8 mouse cellular contexts compared by ENCODE assay signal in genomic region chr19:16955613-16956271, GRCm38 (mm10). TPM values are rescaled to one million over a fixed set of nuclear protein-coding genes. Genes with fewer than 3 reads are reported as not detected.
DNase-seq lines count a peak whose midpoint lies in the region; ATAC-seq lines count a peak whose summit lies in the region.

TSS of gene Prune2 (plus strand) at chr19:16956118.

- WGBS in embryonic facial prominence, embryonic 12.5 days = under 1% methylated on average over 36 of the region's 36 CpGs
- WGBS in limb, embryonic 13.5 days = under 1% methylated on average over 36 of the region's 36 CpGs
- WGBS in midbrain, embryonic 14.5 days = under 1% methylated on average over 36 of the region's 36 CpGs

- peak; percentile 11 to 24 for DNase-seq in left cerebral cortex, adult 18-20 months (ENCODE audit: low spot score in 2 of 2)
- no peak for DNase-seq in left cerebral cortex, adult 11 months (ENCODE audit: low spot score)
- DNase-seq in heart, adult 8-10 months (ENCODE audit: low spot score) = peak; percentile 59
- peak; percentile 15 for DNase-seq in kidney, adult 18-20 months
- peak; percentile 78 for DNase-seq in midbrain, embryonic 14.5 days
- peak; percentile 75 for DNase-seq in testis, postnatal 10 days (ENCODE audit: low spot score)

- peak within 1 kb of the TSS; percentile 8 for H3K9ac ChIP-seq in embryonic facial prominence, embryonic 12.5 days
- peak within 1 kb of the TSS; percentile 50; the same call in 1 of the 2 replicates for H3K9ac ChIP-seq in limb, embryonic 13.5 days
- peak within 1 kb of the TSS; percentile 49; the same call in 1 of the 2 replicates for H3K9ac ChIP-seq in midbrain, embryonic 14.5 days (replicated peaks; ENCODE audit: low read length)

- peak; percentile 89 for ATAC-seq in embryonic facial prominence, embryonic 12.5 days (ENCODE audit: insufficient number of reproducible peaks, insufficient read depth, low FRiP score, low TSS enrichment)
- ATAC-seq in limb, embryonic 13.5 days (ENCODE audit: low FRiP score, low read depth) = peak; percentile 94
- peak; percentile 92 for ATAC-seq in midbrain, embryonic 14.5 days (ENCODE audit: low FRiP score, low TSS enrichment)

- H3K4me2 ChIP-seq in embryonic facial prominence, embryonic 12.5 days (replicated peaks) = peak within 1 kb of the TSS; percentile 74
- peak within 1 kb of the TSS; percentile 82 for H3K4me2 ChIP-seq in limb, embryonic 13.5 days (replicated peaks)
- H3K4me2 ChIP-seq in midbrain, embryonic 14.5 days (ENCODE audit: low read length) = peak within 1 kb of the TSS; percentile 93

- peaks cover 7% of the 10 kb centered on the region; the same call in 1 of the 2 replicates for H3K4me1 ChIP-seq in embryonic facial prominence, embryonic 12.5 days
- peaks cover 15% of the 10 kb centered on the region for H3K4me1 ChIP-seq in limb, embryonic 13.5 days
- peaks cover 12% of the 10 kb centered on the region for H3K4me1 ChIP-seq in midbrain, embryonic 14.5 days (ENCODE audit: control insufficient read depth, insufficient read depth, low read length)

- peak within 1 kb of the TSS; percentile 33 for H3K4me3 ChIP-seq in embryonic facial prominence, embryonic 12.5 days
- peak within 1 kb of the TSS; percentile 42 for H3K4me3 ChIP-seq in limb, embryonic 13.5 days
- H3K4me3 ChIP-seq in midbrain, embryonic 14.5 days (replicated peaks; ENCODE audit: low read depth, low read length) = peak within 1 kb of the TSS; percentile 39

- no peaks in the 10 kb centered on the region for H3K9me3 ChIP-seq in embryonic facial prominence, embryonic 12.5 days
- H3K9me3 ChIP-seq in limb, embryonic 13.5 days = no peaks in the 10 kb centered on the region
- no peaks in the 10 kb centered on the region for H3K9me3 ChIP-seq in midbrain, embryonic 14.5 days (ENCODE audit: control insufficient read depth, low read length)

- H3K36me3 ChIP-seq in embryonic facial prominence, embryonic 12.5 days = no peaks in the 10 kb centered on the region
- H3K36me3 ChIP-seq in limb, embryonic 13.5 days = no peaks in the 10 kb centered on the region
- H3K36me3 ChIP-seq in midbrain, embryonic 14.5 days (ENCODE audit: control insufficient read depth, insufficient read depth, low read length) = no peaks in the 10 kb centered on the region

- H3K27me3 ChIP-seq in embryonic facial prominence, embryonic 12.5 days = peaks cover 14% of the 10 kb centered on the region; the same call in 1 of the 2 replicates
- H3K27me3 ChIP-seq in limb, embryonic 13.5 days = peaks cover 56% of the 10 kb centered on the region
- peaks cover 11% of the 10 kb centered on the region; the same call in 1 of the 2 replicates for H3K27me3 ChIP-seq in midbrain, embryonic 14.5 days (ENCODE audit: control insufficient read depth, insufficient read depth, low read length)

- H3K27ac ChIP-seq in embryonic facial prominence, embryonic 12.5 days = no peak within 1 kb of the TSS
- H3K27ac ChIP-seq in limb, embryonic 13.5 days = no peak within 1 kb of the TSS
- H3K27ac ChIP-seq in midbrain, embryonic 14.5 days (replicated peaks; ENCODE audit: low read depth, low read length) = no peak within 1 kb of the TSS

RNA-seq across cellular contexts. Expression of gene Prune2, which starts in this region (rescaled TPM):
- 10 to 100 TPM; 87.4 to 90.7 TPM for total RNA-seq in left cerebral cortex, adult 18-20 months (2021)
- 3.1 and 4.8 TPM in 2 replicates for polyA plus RNA-seq in embryonic facial prominence, embryonic 12.5 days (2016; fragmentation: Nextera tagmentation; extraction: Ambion mirVana)
- total RNA-seq in heart, adult 8-10 months (2022) = 10 to 100 TPM; 75.4 to 98.4 (median 87.2) TPM
- polyA plus RNA-seq in limb, embryonic 13.5 days (2015; fragmentation: Nextera tagmentation; extraction: Ambion mirVana) = 1.5 and 1.8 TPM in 2 replicates
- polyA plus RNA-seq in midbrain, embryonic 14.5 days (2014; fragmentation: Nextera tagmentation; extraction: Ambion mirVana) = 7.7 and 8.1 TPM in 2 replicates
